Mouse (Mus musculus) kidney, postnatal 0 days (tissue): ENCODE results near the gene Crb3. TPM values are rescaled to one million over a fixed set of nuclear protein-coding genes. Genes with fewer than 3 reads are reported as not detected.

Experiments
- ATAC-seq: fragments of 200-750 bp; cut with Nextera tagmentation; replicated peaks from 2 replicates; pipeline ENCODE4 v1.8.0; 2017; ENCODE audit warnings: low read depth, moderate number of reproducible peaks, moderate TSS enrichment, moderate library complexity; ENCODE audit not compliant: low FRiP score
- DNase-seq: peaks from one replicate; pipeline ENCODE4 v3.0.0-alpha.2; 2016; ENCODE audit warnings: low spot score
- H3K27ac ChIP-seq: fragments of 300-500 bp; sonication (generic); 2 replicates; pipeline ENCODE4 v1.5.1; 2014; ENCODE audit warnings: mild to moderate bottlenecking
- H3K27me3 ChIP-seq: fragments of 300-500 bp; sonication (generic); 2 replicates; pipeline ENCODE4 v1.6.1; 2014; ENCODE audit warnings: low read length, mixed read lengths; ENCODE audit not compliant: insufficient read depth
- H3K36me3 ChIP-seq: fragments of 300-500 bp; sonication (generic); 2 replicates; pipeline ENCODE4 v1.6.1; 2014; ENCODE audit warnings: low read length, mixed read lengths; ENCODE audit not compliant: insufficient read depth
- H3K4me1 ChIP-seq: fragments of 300-500 bp; sonication (generic); replicated peaks from 2 replicates; pipeline ENCODE4 v1.6.1; 2014; ENCODE audit warnings: antibody characterized with exemption, low read length, mixed read lengths; ENCODE audit not compliant: insufficient read depth
- H3K4me2 ChIP-seq: fragments of 300-500 bp; sonication (generic); 2 replicates; pipeline ENCODE4 v1.6.1; 2014; ENCODE audit warnings: mild to moderate bottlenecking, low read length, moderate library complexity, mixed read lengths
- H3K4me3 ChIP-seq: fragments of 300-500 bp; sonication (generic); replicated peaks from 2 replicates; pipeline ENCODE4 v1.5.1; 2014; ENCODE audit warnings: low read depth, low read length
- H3K9ac ChIP-seq: fragments of 300-500 bp; sonication (generic); 2 replicates; pipeline ENCODE4 v1.6.1; 2014; ENCODE audit warnings: low read depth, low read length
- H3K9me3 ChIP-seq: fragments of 300-500 bp; sonication (generic); replicated peaks from 2 replicates; pipeline ENCODE4 v1.6.1; 2016; ENCODE audit warnings: low read length, inconsistent platforms, mixed read lengths
- CTCF ChIP-seq: IDR thresholded peaks from 2 replicates; pipeline ENCODE4 v1.5.1; 2016; ENCODE audit warnings: antibody characterized with exemption, low read depth, mild to moderate bottlenecking, moderate library complexity
- WGBS: fragments of 180-500 bp; shearing (Covaris S2); extraction: QIAGEN DNeasy Blood & Tissue Kit; methylation state at CpG from one replicate; pipeline ENCODE4 v1.1.7; 2014; 5-methylcytosine and 5-hydroxymethylcytosine counted together
- polyA plus RNA-seq: library from polyadenylated mRNA; unstranded; fragments of >200 nt; fragmentation: Nextera tagmentation; extraction: Ambion mirVana; gene quantifications from 2 replicates; pipeline ENCODE4 v1.2.1, GENCODE M21; 2015

Crb3 gene
- polyA plus RNA-seq, 1 experiment from 2014 or later = 90.9 TPM

DNA sequence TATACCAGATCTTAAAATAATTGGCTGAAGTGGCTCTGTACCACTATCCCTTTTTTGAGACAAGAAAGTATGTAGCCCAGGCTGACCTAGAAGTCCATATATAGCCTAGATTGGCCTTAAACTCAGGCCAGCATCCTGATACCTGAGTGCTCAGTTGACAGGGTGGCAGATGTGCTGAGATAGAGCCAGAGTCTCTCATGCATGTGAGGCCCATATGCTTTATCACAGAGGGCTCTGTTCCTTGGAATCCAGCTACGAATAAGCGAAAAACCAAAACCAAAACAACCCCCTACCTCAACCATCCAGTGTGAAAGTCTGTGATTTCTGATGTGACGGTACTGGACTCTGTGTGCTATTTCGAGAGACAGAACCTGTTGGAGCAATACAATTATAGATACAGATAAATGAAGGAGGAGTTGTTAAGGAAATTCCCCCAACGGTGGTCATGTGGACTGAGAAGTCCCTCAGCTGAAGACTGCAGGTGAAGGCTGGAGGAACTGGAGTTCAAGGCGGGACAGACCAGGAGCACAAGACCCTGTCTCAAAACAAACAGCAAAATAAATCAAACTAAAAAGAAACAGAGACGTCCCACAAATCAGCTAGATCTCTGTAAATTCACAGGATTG, 49.2 kb downstream of the Crb3 start:
- H3K27me3 ChIP-seq = no peaks in the 10 kb centered on the region
- no peak overlapping the region for H3K4me3 ChIP-seq
- no peaks in the 10 kb centered on the region for H3K9me3 ChIP-seq
- no peaks in the 10 kb centered on the region for H3K36me3 ChIP-seq
- no peak for TF ChIP-seq CTCF
- H3K4me1 ChIP-seq = peaks cover 9% of the 10 kb centered on the region
- H3K4me2 ChIP-seq = no peak overlapping the region
- no peak overlapping the region for H3K9ac ChIP-seq
- ATAC-seq = no peak
- 80% methylated on average over 7 of the region's 7 CpGs for WGBS
- no peak overlapping the region for H3K27ac ChIP-seq
- DNase-seq = no peak

DNA sequence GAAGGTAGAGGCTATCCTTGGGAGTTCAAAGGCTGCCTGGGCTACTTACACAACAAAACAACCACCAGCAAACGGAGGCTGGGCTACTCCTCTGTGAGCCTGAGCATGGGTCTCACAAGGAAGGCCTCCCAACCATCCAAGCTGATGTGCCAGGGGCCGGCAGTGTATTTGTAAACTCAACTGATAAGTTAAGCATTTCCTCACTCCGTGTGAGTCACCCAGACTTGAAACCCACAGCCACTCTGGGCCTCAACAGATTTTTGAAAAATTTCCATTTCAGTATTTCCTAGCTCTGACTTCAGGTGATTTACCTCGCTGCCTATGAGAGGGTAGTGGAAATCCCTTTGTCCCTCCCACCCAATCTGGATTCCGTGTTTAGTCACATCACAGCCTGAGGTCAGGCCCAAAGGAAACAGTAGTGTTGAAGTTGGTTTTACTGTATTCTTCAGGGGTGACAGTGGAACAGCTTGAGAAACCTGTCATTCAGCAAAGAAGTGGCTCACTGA, 49.8 kb downstream of the Crb3 start:
- no peak overlapping the region for H3K27ac ChIP-seq
- DNase-seq (no peak), ATAC-seq (no peak)
- H3K9me3 ChIP-seq = no peaks in the 10 kb centered on the region
- no peak overlapping the region for H3K4me3 ChIP-seq
- no peak overlapping the region for H3K9ac ChIP-seq
- H3K4me2 ChIP-seq = no peak overlapping the region
- WGBS = 46% methylated on average over 5 of the region's 5 CpGs
- TF ChIP-seq CTCF = no peak
- H3K4me1 ChIP-seq = peaks cover 9% of the 10 kb centered on the region
- H3K27me3 ChIP-seq = no peaks in the 10 kb centered on the region
- H3K36me3 ChIP-seq = no peaks in the 10 kb centered on the region

DNA sequence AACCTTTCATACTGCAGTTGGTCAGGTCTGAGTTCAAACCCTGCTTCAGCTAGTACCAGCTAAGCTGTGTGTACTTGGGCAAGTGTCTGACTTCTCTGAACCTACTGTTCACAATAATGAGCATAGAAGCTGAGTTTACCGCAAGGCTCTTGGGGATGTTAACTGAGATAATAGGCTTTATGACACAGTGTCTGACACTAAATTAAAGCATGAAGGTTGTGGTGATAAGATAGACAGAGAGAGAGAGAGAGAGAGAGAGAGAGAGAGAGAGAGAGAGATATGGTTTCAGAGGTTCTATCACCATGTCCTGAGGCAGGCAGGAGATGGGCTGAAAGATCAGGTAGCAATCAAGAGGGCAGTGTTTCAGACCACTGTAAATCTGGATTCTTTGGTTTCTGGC, 51.1 kb downstream of the Crb3 start:
- H3K4me1 ChIP-seq = no peaks in the 10 kb centered on the region; the same call in 1 of the 2 replicates
- no peak for DNase-seq
- no peak overlapping the region for H3K9ac ChIP-seq
- H3K4me2 ChIP-seq = no peak overlapping the region
- no peak overlapping the region for H3K27ac ChIP-seq
- 79% methylated on average over 1 of the region's 1 CpGs for WGBS
- H3K36me3 ChIP-seq = no peaks in the 10 kb centered on the region
- H3K9me3 ChIP-seq = no peaks in the 10 kb centered on the region
- H3K27me3 ChIP-seq = no peaks in the 10 kb centered on the region
- no peak for TF ChIP-seq CTCF
- H3K4me3 ChIP-seq = no peak overlapping the region
- no peak for ATAC-seq

DNA sequence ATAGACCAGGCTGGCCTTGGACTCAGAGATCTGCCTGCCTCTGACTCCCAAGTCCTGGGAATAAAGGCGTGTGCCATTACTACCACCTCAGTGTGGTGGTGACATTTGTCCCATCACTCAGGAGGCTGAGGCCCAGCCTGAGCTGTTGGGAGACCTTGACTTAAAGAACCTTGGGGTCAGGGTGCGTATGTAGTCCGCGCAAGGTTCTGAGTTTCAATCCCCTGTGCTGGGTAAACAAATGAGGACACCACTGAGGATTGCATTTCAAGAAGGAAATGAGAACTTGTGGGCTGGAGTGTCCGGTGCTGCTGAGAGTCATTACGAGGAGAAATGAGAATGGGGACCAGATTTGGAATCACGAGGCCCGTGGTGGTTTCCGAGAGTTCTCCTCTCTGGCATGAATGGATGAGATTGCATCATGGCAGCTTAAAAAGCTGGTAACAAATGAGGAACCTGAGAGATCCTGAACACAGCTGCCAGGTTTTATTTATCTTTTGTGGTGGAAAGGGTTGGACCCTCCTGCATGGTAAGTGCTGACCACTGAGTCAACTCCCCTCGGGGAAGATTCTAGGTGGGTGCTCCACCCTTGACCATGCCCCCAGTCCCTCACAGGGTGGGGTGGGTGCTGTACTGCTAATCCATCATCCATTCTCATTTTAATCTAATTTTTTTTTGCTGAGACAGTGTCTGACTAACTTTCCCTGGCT, 54.0 kb downstream of the Crb3 start:
- Histone ChIP-seq H3K36me3 (no peaks in the 10 kb centered on the region), H3K9me3 (no peaks in the 10 kb centered on the region), H3K4me2 (no peak overlapping the region), H3K4me3 (no peak overlapping the region), H3K4me1 (no peaks in the 10 kb centered on the region), H3K9ac (no peak overlapping the region), H3K27me3 (no peaks in the 10 kb centered on the region), H3K27ac (no peak overlapping the region)
- no peak for TF ChIP-seq CTCF
- ATAC-seq = no peak
- no peak for DNase-seq
- 61% methylated on average over 10 of the region's 10 CpGs for WGBS

Other genes starting within 250 kb of the Crb3 start
- gene Rfx2, start 228.1 kb upstream of the Crb3 start, polyA plus RNA-seq = 1.6 and 2.1 TPM in 2 replicates
- gene Acsbg2, start 184.7 kb upstream of the Crb3 start, polyA plus RNA-seq = not detected in 2 replicates
- 0.11 and 0.13 TPM in 2 replicates for gene 1700061G19Rik, start 183.6 kb upstream of the Crb3 start, polyA plus RNA-seq
- gene Mllt1, start 123.7 kb upstream of the Crb3 start, polyA plus RNA-seq = 27.4 and 29.1 TPM in 2 replicates
- not detected in 2 replicates for gene Acer1, start 77.0 kb upstream of the Crb3 start, polyA plus RNA-seq
- 145 and 149 TPM in 2 replicates for gene Clpp, start 68.8 kb upstream of the Crb3 start, polyA plus RNA-seq
- gene Alkbh7, start 61.8 kb upstream of the Crb3 start, polyA plus RNA-seq = 61.2 and 65.7 TPM in 2 replicates
- 0.55 TPM in 1 of 2 replicates, not detected in the other for gene Pspn, start 59.1 kb upstream of the Crb3 start, polyA plus RNA-seq
- 46.7 and 50.3 TPM in 2 replicates for gene Gtf2f1, start 47.8 kb upstream of the Crb3 start, polyA plus RNA-seq
- gene Gm17949, start 47.6 kb upstream of the Crb3 start, polyA plus RNA-seq = 0.38 TPM in 1 of 2 replicates, not detected in the other
- 35.6 and 36.2 TPM in 2 replicates for gene Khsrp, start 27.6 kb upstream of the Crb3 start, polyA plus RNA-seq
- not detected in 2 replicates for gene Slc25a41, start 17.5 kb upstream of the Crb3 start, polyA plus RNA-seq
- gene Slc25a23, start 758 bp downstream of the Crb3 start, polyA plus RNA-seq = 10.2 and 10.7 TPM in 2 replicates
- 4.2 and 5.1 TPM in 2 replicates for gene Dennd1c, start 19.4 kb downstream of the Crb3 start, polyA plus RNA-seq
- 15.4 and 16.4 TPM in 2 replicates for gene Tubb4a, start 28.7 kb downstream of the Crb3 start, polyA plus RNA-seq
- gene Tnfsf9, start 46.2 kb downstream of the Crb3 start, polyA plus RNA-seq = 6.1 and 6.8 TPM in 2 replicates
- 0.28 TPM in 1 of 2 replicates, not detected in the other for gene Cd70, start 90.7 kb downstream of the Crb3 start, polyA plus RNA-seq
- gene Tnfsf14, start 135.1 kb downstream of the Crb3 start, polyA plus RNA-seq = 0.08 and 0.09 TPM in 2 replicates
- 2.0 and 2.9 TPM in 2 replicates for gene C3, start 169.0 kb downstream of the Crb3 start, polyA plus RNA-seq
- 37.6 and 40.4 TPM in 2 replicates for gene Gpr108, start 189.3 kb downstream of the Crb3 start, polyA plus RNA-seq
- 40.8 and 43.6 TPM in 2 replicates for gene Trip10, start 190.3 kb downstream of the Crb3 start, polyA plus RNA-seq
- gene Vav1, start 220.0 kb downstream of the Crb3 start, polyA plus RNA-seq = 0.87 and 1.1 TPM in 2 replicates